20 mouse cellular contexts compared by ENCODE assay signal in the genomic region with DNA sequence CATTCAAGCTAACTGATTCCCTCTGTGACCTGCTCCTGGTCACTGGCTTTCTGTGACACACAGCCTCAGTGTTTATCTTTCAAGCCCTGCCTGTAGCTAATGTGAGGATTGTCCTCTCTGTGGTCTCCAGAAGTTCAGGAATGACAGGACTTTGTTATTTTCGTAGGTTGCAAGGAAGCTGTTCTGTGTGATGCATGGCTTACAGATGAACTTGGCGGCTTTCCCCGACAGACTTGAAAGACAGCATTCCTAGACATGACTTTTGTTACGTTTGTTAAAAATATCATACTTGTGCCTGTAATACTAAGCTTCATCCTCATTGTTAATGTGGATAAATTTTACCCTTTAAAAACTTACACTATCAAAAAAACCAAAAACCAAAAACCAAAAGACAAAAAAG.
DNase-seq lines count a peak whose midpoint lies in the region; ATAC-seq and TF ChIP-seq lines count a peak whose summit lies in the region.
"Had no signal": no experiment of that assay in that cellular context is flagged by ENCODE, and none has a peak within 500 bp of the region (broad histone marks: within the 10 kb centered on the region; RNA-seq: fewer than 3 reads in every experiment).

No protein-coding gene starts in this region.

- no peak overlapping the region for H3K27ac ChIP-seq in lung, embryonic 14.5 days (ENCODE audit: low read depth)
- H3K27ac ChIP-seq in embryonic facial prominence, embryonic 13.5 days: peak overlapping the region; percentile 39; the same call in 1 of the 2 replicates
- no peak overlapping the region for H3K27ac ChIP-seq in stomach, postnatal 0 days (replicated peaks)
- no peak overlapping the region for H3K27ac ChIP-seq in forebrain, embryonic 16.5 days (ENCODE audit: low read length)
- H3K27ac ChIP-seq: forebrain, embryonic 12.5 days; forebrain, embryonic 15.5 days; hindbrain, embryonic 12.5 days; hindbrain, embryonic 15.5 days had no signal

- WGBS in lung, embryonic 14.5 days: 23% methylated on average over 4 of the region's 4 CpGs
- WGBS in lung, adult 2 months: 49% methylated on average over 4 of the region's 4 CpGs
- 39% methylated on average over 4 of the region's 4 CpGs for WGBS in embryonic facial prominence, embryonic 13.5 days
- whole genome bisulfite sequencing in stomach, postnatal 0 days: 29% methylated on average over 4 of the region's 4 CpGs
- 74% methylated on average over 4 of the region's 4 CpGs for WGBS in forebrain, embryonic 16.5 days

- no peaks in the 10 kb centered on the region for H3K4me1 ChIP-seq in lung, embryonic 14.5 days (ENCODE audit: insufficient read depth)
- 0 out of 2 replicates have a peak, but pooled peaks cover 6% of the 10 kb centered on the region for H3K4me1 ChIP-seq in lung, adult 2 months (ENCODE audit: control insufficient read depth, insufficient read depth, low read length)
- H3K4me1 ChIP-seq in embryonic facial prominence, embryonic 13.5 days: peaks cover 23% of the 10 kb centered on the region
- no peaks in the 10 kb centered on the region; the same call in 1 of the 2 replicates for H3K4me1 ChIP-seq in stomach, postnatal 0 days (replicated peaks; ENCODE audit: control insufficient read depth, insufficient read depth)
- peaks cover 6% of the 10 kb centered on the region; the same call in 1 of the 2 replicates for H3K4me1 ChIP-seq in forebrain, embryonic 16.5 days (replicated peaks; ENCODE audit: control insufficient read depth, insufficient read depth, low read length)
- H3K4me1 ChIP-seq: hindbrain, embryonic 15.5 days had no signal

- no peak for TF ChIP-seq CTCF in lung, embryonic 14.5 days (IDR thresholded peaks at IDR 0.05; ENCODE audit: low read depth)
- no peak for TF ChIP-seq CTCF in lung, adult 2 months (IDR thresholded peaks at IDR 0.05; ENCODE audit: insufficient read depth, low read length)
- no peak for TF ChIP-seq CTCF in stomach, postnatal 0 days (IDR thresholded peaks at IDR 0.05; ENCODE audit: low read depth)

- H3K4me2 ChIP-seq in lung, embryonic 14.5 days: no peak overlapping the region
- H3K4me2 ChIP-seq in embryonic facial prominence, embryonic 13.5 days: no peak overlapping the region
- H3K4me2 ChIP-seq in stomach, postnatal 0 days (replicated peaks; ENCODE audit: low read depth): no peak overlapping the region
- H3K4me2 ChIP-seq in forebrain, embryonic 16.5 days (ENCODE audit: low read length): no peak overlapping the region
- H3K4me2 ChIP-seq: forebrain, embryonic 12.5 days; forebrain, embryonic 15.5 days; heart, embryonic 11.5 days; hindbrain, embryonic 12.5 days; hindbrain, embryonic 15.5 days had no signal

- H3K4me3 ChIP-seq in lung, embryonic 14.5 days (ENCODE audit: low read depth, low read length): no peak overlapping the region
- H3K4me3 ChIP-seq in lung, adult 2 months (replicated peaks; ENCODE audit: extremely low read depth, low read depth, low read length): no peak overlapping the region
- H3K4me3 ChIP-seq in embryonic facial prominence, embryonic 13.5 days: no peak overlapping the region
- no peak overlapping the region for H3K4me3 ChIP-seq in stomach, postnatal 0 days (ENCODE audit: low read depth, low read length)
- H3K4me3 ChIP-seq in forebrain, embryonic 16.5 days (replicated peaks; ENCODE audit: low read length): no peak overlapping the region
- H3K4me3 ChIP-seq: erythroblast, embryonic 14.5 days; forebrain, embryonic 12.5 days; forebrain, embryonic 15.5 days; hindbrain, embryonic 12.5 days; hindbrain, embryonic 15.5 days had no signal

- no peaks in the 10 kb centered on the region for H3K27me3 ChIP-seq in lung, embryonic 14.5 days (ENCODE audit: insufficient read depth, low read length)
- H3K27me3 ChIP-seq in embryonic facial prominence, embryonic 13.5 days: no peaks in the 10 kb centered on the region
- H3K27me3 ChIP-seq in stomach, postnatal 0 days (ENCODE audit: control insufficient read depth, insufficient read depth, low read length): no peaks in the 10 kb centered on the region
- no peaks in the 10 kb centered on the region for H3K27me3 ChIP-seq in forebrain, embryonic 16.5 days (replicated peaks; ENCODE audit: control insufficient read depth, insufficient read depth, low read length)
- H3K27me3 ChIP-seq: forebrain, embryonic 12.5 days; forebrain, embryonic 15.5 days; hindbrain, embryonic 12.5 days; hindbrain, embryonic 15.5 days had no signal

- no peak overlapping the region for H3K9ac ChIP-seq in lung, embryonic 14.5 days
- H3K9ac ChIP-seq in embryonic facial prominence, embryonic 13.5 days: no peak overlapping the region
- H3K9ac ChIP-seq in stomach, postnatal 0 days (ENCODE audit: low read length): no peak overlapping the region
- no peak overlapping the region for H3K9ac ChIP-seq in forebrain, embryonic 16.5 days (replicated peaks; ENCODE audit: low read depth, low read length)
- H3K9ac ChIP-seq: forebrain, embryonic 12.5 days; forebrain, embryonic 15.5 days; hindbrain, embryonic 12.5 days; hindbrain, embryonic 15.5 days had no signal

- DNase-seq in lung, embryonic 14.5 days: peak; percentile 34
- no peak for DNase-seq in lung, adult 2 months
- peak; percentile 21 for DNase-seq in urinary bladder, postnatal 25 days (ENCODE audit: low spot score)
- no peak for DNase-seq in urinary bladder, postnatal 4 days (ENCODE audit: low spot score in 2 of 2)
- DNase-seq in stomach, postnatal 0 days (ENCODE audit: low spot score): no peak
- DNase-seq in heart, adult 11 months: no peak
- DNase-seq: cerebellum, adult 18-20 months; cerebellum, adult 9-10 months; gastrocnemius, postnatal 10 days; gastrocnemius, postnatal 36 days had no signal

- H3K9me3 ChIP-seq in lung, embryonic 14.5 days (ENCODE audit: low read depth, low read length): 0 out of 2 replicates have a peak, but pooled peaks cover 3% of the 10 kb centered on the region
- H3K9me3 ChIP-seq in embryonic facial prominence, embryonic 13.5 days: peaks cover 4% of the 10 kb centered on the region
- no peaks in the 10 kb centered on the region for H3K9me3 ChIP-seq in stomach, postnatal 0 days (ENCODE audit: control insufficient read depth, low read length)
- no peaks in the 10 kb centered on the region; the same call in 1 of the 2 replicates for H3K9me3 ChIP-seq in forebrain, embryonic 16.5 days (ENCODE audit: control insufficient read depth, low read length)
- H3K9me3 ChIP-seq: forebrain, embryonic 15.5 days; hindbrain, embryonic 12.5 days had no signal

- TF ChIP-seq EP300 in stomach, postnatal 0 days (optimal IDR thresholded peaks at IDR 0.05): no peak

- H3K36me3 ChIP-seq in lung, embryonic 14.5 days (ENCODE audit: insufficient read depth): no peaks in the 10 kb centered on the region
- H3K36me3 ChIP-seq in embryonic facial prominence, embryonic 13.5 days: no peaks in the 10 kb centered on the region
- H3K36me3 ChIP-seq in stomach, postnatal 0 days (ENCODE audit: control insufficient read depth, insufficient read depth, low read length): no peaks in the 10 kb centered on the region
- H3K36me3 ChIP-seq in forebrain, embryonic 16.5 days (ENCODE audit: control insufficient read depth, insufficient read depth): no peaks in the 10 kb centered on the region
- H3K36me3 ChIP-seq: forebrain, embryonic 12.5 days; forebrain, embryonic 15.5 days; hindbrain, embryonic 12.5 days; hindbrain, embryonic 15.5 days had no signal

- ATAC-seq in lung, embryonic 14.5 days (ENCODE audit: insufficient read depth): no peak; the same call in 1 of the 2 replicates
- no peak for ATAC-seq in embryonic facial prominence, embryonic 13.5 days (ENCODE audit: insufficient number of reproducible peaks, insufficient read depth, low FRiP score, low TSS enrichment, low read depth)
- 0 out of 2 replicates have a peak, but pooled peaks have one; percentile 15 for ATAC-seq in stomach, postnatal 0 days (ENCODE audit: low FRiP score, low TSS enrichment)
- ATAC-seq in forebrain, embryonic 16.5 days: no peak
- ATAC-seq: activated CD4-positive, CD25-positive, alpha-beta regulatory T cell, adult 4 months; CD4-positive, CD25-positive, alpha-beta regulatory T cell, adult 4 months had no signal

- TF ChIP-seq POLR2A in lung, adult 2 months (IDR thresholded peaks at IDR 0.05; ENCODE audit: borderline replicate concordance, extremely low read depth, low read depth, low read length): no peak

Comparison
In these comparisons a context has a peak if more than half of its experiments do, and no peak if none do; other contexts are left out.
1. DNase-seq: peak in lung, embryonic 14.5 days (single experiment) and urinary bladder, postnatal 25 days (single experiment); none in lung, adult 2 months (single experiment), urinary bladder, postnatal 4 days (0 of 2), stomach, postnatal 0 days (single experiment) and heart, adult 11 months (single experiment).